Mouse (Mus musculus): Measurements from ENCODE around the gene Amdhd1. TPM values are rescaled to one million over a fixed set of nuclear protein-coding genes. Genes with fewer than 3 reads are reported as not detected.
"Not testable (repeated sequence)": the region's sequence is repeated elsewhere in the genome, so short reads cannot be mapped to it uniquely, and the experiment has no call there.

The Amdhd1 gene
- 0.75 and 11.8 TPM in 2 replicates for total RNA-seq (2021)
- long read RNA-seq, experiment 1, partial matches to known transcripts: 0 of 1 reads
- long read RNA-seq, experiment 1, other reads (novel, unspliced or antisense): 0 of 1 reads
- long read RNA-seq, experiment 2, transcript Amdhd1-201 (9 exons, 2,421 nt): major isoform, 15 of 20 reads
- long read RNA-seq, experiment 2, partial matches to known transcripts: 3 of 20 reads
- long read RNA-seq, experiment 2, other reads (novel, unspliced or antisense): 2 of 20 reads

DNA sequence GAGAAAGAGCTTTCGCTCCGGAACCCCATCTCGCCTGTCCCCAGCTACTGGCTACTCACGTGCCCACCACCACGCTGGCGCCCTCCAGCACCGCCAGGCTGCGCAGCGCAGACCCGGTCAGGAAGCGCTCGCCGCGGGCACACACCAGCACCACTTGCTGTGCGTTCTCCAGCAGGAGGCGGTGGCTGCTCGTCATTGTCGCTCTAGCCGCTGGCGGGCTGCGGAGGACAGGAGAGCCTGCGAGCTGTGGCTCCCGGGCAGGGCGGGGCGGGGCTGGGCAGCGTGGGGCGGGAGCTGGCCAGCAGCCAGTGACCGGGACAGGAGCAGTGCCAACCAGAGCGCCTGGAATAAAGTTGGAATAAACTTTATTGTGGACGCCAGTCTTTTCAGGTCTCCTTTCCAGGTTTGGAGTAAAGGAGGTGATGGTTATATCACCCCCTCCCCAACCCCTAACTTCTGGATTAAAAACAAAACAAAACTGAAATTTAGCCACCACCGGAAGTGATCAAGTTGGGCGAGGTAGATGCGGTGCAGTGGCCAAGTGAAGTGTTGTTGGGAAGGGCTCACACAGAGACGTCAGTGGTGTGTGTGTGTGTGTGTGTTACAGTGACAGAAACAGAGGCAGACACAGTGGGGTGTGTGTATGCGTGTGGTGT lies at the start of gene Amdhd1:
Gene Amdhd1, minus strand, starts transcription at position 259 of the 656 bp plus-strand sequence.
- DNase-seq: peak; percentile 95

DNA sequence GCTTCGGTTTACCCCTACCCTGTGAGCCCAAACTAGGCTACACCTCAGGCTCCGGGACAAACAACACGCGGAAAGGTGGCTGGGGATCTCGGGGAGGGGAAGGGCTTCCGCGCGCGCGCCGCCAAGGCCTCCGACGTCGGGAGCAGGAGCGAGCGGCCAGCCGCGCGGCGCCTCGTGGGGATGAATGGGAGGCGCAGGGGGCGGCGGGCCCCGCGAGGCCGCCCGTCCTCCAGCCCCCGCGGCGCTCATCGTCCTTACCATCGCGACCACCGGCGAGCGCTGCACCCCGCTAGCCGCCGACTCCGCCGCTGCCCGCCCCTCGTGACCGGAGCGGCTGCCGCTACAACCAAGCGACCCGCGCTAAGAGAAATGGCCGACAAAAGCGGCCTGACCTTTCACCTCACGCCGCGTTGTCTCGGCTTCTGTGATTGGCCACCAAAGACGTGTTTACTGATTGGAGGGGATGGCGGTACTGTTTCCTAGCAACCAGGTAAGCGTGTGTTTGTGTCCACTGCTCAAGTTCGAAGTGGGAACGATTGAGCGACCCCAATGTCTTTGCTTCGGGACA lies 49.5 kb upstream of the Amdhd1 start, which contains the start of gene Snrpf:
Gene Snrpf, minus strand, starts transcription at position 426 of the 568 bp plus-strand sequence.
- DNase-seq: peak; percentile 94

DNA sequence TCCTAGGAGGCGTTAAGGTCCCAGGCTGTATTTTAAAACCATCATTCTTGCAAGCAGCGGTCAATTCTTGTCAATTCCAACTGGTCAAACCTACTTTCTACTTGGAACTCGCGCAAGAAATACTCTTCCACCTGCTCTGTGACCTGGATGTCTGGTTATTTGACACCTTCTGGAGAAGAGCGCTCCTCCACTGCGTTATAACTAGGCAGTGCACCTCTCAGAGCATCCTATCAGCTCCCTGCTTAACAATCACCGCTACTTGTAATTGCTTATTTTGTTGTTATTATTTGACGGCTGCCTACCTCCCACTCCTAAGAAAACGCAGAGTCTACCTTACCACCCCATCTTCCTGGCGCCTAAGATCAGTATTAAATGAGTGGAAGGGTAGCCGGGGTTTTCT lies 49.0 kb upstream of the Amdhd1 start:
- no peak for DNase-seq

DNA sequence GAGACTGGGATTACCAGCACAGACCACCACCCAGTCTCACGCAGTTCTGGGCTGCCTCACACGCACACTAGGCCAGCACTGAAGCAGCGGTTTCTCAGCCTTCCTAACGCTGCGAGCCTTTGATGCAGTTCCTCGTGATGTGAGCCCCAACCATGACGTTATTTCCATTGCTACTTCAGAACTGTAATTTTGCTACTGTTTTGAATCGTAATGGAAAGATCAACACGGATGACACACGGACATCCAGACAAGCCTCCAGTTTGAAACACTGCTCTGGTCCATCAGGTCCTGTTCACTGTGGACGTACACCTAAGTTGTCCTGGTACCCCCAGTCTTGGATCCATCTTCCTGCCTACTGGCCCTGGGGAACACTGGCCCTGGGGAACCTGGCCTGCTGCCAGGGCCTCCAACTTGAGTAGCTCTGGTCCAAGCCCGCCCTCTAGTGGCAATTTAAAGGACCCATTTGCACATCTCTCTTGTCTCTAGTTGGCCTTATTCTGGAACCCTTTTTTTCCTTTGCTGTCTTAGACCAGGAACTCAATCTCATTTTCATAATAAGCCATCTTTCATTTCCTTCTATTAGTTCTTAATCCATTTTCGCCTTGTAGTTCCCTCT lies 37.5 kb upstream of the Amdhd1 start:
- peak; percentile 90 for DNase-seq

DNA sequence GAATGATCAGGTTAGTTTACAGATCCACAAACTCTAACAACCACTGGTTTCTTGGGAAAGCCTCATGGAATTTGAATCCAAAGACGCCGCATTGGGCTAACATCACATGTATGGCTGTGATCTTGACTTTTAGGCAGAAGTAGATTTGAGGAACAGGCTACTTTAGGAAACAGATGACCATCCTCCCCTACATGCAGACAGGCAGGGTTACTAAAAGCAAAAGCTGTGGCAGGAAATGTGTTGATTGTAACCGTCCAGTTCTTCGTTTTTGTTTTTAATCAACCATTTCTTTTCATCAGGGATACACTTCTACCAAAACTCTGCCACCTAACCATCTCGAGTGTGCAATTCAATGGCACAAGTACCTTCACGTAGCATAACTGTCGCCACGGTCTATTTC lies 36.1 kb upstream of the Amdhd1 start:
- DNase-seq: no peak

DNA sequence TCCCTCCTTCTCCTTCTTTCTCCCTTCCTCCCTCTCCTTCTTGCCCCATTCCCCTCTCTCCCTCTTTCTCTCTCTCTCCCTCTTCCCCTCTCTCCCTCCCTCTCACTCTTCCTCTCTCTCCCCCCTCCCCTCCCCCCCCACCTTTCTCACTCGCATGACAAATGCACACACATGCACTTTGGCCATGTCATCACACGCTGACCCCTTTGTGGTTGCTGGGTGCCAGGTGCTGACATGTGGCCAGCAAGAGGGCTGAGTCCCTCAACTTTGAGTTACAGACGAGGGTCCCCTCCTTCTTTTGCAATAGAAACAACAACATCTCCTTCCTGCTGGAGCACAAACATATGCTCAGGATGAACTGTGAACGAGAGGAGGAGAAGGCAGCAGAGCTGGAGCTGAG lies 35.1 kb upstream of the Amdhd1 start:
- DNase-seq: no peak

DNA sequence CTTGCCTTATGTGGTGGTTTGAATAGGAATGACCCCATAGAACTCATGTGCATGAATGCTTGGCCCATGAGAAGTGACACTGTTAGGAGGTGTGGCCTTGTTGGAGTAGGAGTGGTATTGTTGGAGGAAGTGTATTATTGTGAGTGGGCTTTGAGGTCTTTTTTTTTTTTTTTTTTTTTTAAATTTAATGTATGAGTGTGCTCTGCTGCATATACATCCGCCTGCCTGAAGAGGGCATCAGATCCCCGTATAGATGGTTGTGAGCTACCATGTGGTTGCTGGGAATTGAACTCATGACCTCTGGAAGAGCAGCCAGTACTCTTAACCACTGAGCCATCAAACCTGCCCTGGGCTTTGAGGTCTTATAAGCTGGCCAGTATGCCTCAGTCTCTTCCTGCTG lies 32.4 kb upstream of the Amdhd1 start:
- no peak for DNase-seq

DNA sequence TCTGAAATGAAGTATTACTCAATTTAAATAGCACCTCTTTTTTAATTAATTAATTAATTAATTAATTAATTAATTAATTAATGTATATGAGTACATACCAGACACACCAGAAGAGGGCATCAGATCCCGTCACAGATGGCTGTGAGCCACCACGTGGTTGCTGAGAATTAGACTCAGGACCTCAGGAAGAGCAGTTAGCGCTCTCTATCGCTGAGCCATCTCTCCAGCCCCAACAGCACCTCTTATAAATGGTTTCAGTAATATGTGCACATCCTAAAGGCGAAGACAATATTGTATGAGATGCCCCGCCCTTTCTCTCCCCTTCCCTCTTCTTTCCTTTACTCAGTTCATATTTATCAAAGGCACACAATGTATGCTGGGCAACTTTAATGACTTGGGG lies 28.8 kb upstream of the Amdhd1 start:
- no peak for DNase-seq

DNA sequence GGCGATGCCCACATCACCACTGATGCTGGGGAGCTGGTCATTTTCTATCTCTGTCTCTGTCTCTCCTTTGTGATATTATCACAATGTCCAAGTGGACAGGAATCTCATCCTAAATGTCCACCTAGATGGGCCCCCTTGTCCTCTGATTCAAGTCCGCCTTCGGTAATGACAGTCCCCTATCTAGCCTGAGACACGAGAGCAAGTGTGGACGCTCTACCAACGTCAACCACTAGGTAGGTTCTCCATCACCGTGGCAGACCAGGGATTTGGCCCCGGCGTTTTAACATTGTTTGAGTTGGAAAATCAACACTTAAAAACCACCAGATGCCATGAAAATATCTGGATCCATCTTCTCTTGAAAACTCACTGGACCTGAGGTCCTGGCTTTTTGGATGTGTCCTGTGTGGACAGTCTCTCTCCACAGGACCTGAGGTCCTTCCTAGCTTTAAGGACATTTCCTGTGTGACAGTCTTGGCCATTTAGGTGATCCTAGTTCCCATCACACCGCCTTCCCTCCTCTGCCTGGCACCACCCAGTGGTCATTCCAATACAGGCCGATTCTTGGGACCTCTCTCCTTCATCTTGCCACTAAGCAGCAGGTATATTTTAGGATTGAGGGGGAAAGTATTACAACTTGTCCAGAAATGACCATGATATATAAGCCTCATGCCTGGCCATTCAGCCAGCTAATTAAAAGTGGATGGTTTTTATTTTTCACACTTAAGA lies 28.2 kb upstream of the Amdhd1 start:
- DNase-seq: no peak

DNA sequence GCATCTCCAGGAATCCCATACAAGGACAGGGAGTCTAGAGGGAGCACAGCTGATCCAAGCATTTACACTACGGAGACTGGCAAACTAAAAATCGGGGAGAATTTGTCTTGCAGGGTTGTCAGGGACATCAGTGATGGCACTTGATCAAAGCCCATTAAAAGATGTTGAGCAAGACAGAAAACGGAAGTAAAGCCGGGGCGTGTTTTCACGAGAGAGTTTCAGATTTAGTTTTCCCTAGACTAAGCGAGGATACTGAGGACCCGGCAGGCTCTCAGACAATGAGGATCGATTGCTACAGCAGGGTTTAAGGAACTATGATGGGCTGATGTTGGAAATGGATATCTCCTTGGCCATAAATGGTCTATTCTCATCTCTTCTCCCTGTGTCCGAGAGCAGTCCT lies 27.2 kb upstream of the Amdhd1 start:
- no peak for DNase-seq

DNA sequence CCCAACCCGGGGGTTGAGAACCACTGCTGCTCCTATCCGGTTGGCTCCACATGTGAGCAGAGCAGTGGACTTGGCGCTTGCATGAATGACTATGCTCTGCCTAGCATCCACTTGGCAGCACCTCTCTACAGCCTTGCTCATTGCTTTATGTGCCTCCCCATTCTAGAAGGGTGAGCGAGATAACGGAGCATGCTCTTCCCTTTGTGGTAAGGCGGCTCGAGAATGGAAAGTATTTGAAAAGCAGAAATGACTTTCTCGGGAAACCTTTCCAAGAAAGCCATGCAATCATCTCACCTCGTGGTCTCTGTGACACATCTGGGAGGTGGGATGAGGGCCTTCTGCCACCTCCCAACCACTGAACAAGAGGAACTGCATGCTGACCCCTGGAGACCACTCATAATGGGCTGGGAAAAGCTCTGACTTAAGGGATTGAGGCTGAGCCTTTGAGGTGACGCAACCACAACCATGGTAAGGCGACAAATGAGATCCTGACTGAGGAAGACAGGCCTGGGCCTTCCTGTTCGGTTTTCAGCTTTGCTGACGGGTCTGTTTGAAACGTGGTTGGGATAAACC lies 24.8 kb upstream of the Amdhd1 start:
- DNase-seq: no peak

DNA sequence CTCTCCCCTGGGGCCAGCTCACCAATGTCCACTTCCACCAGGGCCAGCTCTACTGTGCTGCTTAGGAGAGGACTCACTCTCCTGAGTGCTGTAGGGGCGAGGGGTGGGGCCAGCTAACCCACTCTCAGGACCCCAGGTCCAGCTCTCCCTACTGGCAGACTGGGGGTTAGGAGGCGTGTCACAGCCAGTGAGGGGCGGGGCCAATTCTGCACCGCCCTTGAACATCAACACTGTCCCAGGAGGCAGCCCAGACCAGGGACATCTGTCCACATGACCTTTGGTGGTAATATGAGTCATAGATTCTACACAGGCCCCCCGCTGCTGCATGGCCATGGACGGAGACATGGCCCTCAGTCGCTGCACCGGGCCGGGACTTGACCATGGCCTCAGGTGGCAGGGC lies 20.0 kb upstream of the Amdhd1 start:
- peak; percentile 79 for DNase-seq

DNA sequence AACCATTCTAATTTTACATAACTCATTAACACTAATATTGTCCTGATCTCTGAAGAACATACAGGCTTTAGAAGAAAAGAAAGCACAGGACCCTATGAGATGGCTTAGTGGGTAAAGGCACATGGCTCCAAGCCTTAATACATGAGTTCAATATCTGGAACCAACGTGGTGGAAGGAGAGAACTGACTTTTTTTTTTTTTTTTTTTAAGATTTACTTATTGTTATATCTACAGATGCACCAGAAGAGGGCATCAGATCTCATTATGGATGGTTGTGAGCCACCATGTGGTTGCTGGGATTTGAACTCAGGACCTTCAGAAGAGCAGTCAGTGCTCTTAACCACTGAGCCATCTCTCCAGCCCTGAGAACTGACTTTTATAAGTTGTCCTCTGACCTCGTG lies 18.1 kb upstream of the Amdhd1 start:
- not testable (repeated sequence) for DNase-seq

DNA sequence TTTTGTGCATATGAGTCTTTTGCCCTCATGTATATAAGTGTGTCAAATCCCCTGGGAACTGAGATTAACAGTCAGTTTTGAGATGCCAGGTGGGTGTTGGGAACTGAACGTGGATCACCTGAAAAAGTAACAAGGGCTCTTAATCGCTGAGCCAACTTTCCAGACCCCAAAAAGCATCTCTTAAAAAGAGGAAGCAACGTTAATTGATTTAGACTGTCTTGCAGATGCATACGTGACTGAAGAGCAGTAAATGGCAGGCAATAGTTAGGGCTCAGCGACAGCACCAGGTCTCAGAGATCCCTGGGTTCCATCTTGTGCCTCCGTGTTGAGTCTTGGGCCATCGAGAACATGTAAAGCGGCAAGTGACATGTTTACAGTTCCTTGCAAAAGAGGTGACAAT lies 12.8 kb upstream of the Amdhd1 start:
- no peak for DNase-seq

DNA sequence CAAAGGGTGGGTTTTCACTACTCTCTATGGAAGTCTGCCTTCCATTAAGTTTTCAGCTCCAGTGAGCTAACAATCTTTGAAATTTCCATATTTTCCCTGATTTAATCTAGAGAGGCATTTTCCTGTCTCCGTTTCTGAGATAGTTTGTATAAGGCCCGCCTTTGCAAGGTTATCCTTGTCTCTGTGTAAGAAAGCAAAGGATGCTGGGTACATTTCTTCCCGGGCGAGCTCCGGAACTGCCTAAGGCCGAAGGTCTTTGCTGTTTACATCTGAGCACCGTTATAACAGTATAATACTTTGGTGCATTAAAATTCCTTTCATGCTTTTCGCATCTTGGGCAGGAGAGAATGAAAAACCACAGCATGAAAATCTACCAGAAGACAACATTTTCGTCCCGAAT lies 10.0 kb upstream of the Amdhd1 start:
- DNase-seq: no peak

DNA sequence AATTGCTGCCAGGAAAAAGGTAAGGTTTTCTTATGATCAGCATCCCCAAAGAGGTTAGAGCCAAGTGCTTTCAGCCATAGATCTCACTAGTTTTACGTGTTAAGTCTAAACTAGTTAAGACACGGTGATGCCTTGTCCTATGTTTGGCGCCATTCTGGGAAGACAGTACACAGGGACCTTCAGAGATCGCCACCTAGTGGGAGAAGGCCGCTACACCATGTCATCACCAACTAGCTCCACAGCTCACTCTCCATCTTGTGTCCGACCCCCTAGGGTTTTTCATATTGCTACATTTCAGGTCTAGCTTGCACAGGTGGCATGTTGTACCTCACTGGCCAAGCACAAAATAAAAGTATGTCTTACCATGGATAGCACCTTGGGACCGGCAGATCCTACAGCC lies 9.2 kb upstream of the Amdhd1 start:
- DNase-seq: peak; percentile 80

DNA sequence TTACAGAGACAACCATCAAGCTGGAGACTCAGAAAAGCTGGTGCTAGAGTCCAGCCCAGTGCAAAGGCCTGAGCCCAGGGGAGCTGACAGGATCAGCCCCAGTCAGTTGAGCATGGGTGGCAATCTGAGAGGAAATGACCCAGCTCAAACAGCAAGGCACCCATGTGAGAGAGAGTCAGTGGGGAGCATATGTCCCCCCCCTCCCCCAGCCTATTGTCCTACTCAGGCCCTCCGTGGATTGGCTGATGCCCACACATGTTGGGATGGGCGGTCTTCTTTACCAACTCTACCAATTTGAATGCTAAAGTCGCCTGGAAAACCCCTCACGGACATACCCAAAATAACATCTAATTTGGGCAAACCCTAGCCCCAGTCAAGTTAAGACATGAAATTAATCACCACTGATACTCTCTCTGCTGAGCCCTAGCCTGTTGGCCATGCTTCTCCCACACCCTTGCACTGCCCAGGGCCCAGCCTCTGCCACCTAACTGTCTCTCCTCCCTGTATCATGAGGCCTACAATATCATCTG lies 8.0 kb upstream of the Amdhd1 start:
- no peak for DNase-seq

DNA sequence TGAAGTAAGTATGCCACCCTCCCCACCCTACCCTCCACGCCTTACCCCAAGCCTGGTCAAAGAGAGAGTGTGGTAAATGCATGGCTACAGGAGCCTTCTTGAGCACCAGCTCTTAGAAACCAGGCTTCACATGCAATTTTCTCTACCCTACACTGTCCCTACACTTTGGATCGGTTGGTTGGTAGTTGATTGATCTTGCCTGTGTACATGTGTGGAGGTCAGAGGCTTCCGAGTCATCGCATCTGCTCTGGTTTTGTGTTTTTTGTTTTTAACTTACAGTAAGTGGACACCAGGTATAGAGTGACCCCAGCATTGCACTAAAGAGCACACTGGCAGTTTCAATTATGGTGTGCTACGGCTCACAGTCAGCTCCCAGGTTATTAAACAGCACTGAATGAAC lies 4.3 kb upstream of the Amdhd1 start:
- DNase-seq: no peak

DNA sequence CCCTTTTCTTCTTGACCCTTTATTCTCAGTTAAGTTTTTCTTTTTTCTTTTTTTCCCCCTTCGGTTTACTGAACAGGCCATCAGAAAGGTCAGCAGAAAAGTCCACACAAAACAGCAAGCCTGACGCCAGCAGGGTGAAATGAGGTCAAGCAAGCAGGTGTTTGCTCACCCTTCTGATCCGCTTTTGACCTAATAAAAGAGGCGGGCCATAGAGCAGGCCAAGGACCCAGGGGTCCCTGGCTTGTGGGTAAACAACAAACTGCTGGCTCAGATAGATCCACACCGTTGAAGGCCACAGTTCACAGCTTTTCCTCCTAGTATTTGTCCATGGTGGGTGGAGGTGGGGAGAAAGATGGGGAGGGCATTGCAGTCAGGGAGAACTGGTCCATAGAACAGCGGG lies 3.3 kb upstream of the Amdhd1 start:
- DNase-seq: no peak

DNA sequence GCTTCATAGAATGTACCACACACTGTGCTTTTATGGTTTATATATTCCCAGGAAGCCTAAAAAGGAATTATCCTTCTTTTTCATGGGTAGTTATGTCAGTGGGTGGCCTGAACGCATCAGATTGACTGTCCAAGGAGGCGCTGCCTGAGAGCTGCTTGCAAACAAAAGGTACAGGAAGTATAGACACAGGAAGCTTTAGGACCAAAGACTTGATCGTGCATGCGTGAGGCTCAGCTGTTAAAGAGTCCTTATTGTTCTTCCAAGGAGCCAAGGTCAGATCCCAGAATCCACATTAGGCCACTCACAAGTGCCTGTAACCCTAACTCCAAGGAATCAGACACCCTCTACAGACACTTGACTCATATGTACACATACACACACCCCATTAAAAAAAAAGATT lies 2.5 kb upstream of the Amdhd1 start:
- DNase-seq: no peak

DNA sequence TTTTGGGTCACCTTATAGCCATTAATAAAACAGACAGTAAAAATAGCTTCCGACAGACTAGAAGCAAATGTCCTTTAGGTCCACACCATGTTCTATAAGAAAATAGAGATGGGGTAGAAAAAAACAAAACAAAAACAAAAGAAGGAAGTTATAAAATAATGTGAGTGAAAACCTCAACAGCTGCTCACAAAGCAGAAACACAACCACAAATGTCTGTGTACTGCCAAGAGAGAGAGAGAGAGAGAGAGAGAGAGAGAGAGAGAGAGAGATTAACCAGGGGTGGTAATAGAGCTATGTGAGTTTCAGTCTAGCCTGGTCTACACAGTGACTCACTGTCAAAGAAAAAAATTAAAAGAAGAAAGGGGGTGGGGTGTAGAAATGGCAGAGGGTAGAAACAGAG lies 1.8 kb upstream of the Amdhd1 start:
- no peak for DNase-seq
